Mouse (Mus musculus) hindbrain, embryonic 10.5 days (tissue): ENCODE data around the gene Pofut2. TPM values are rescaled to one million over a fixed set of nuclear protein-coding genes. Genes with fewer than 3 reads are reported as not detected.

Source experiments
- DNase-seq: peaks from one replicate; pipeline ENCODE4 v3.0.0-alpha.2; 2017; ENCODE audit warnings: low spot score
- H3K27ac ChIP-seq: fragments of 300-500 bp; sonication (generic); 2 replicates; pipeline ENCODE4 v1.5.1; 2016; ENCODE audit warnings: mild to moderate bottlenecking, moderate library complexity
- H3K27me3 ChIP-seq: fragments of 300-500 bp; sonication (generic); 2 replicates; pipeline ENCODE4 v1.6.1; 2016; ENCODE audit warnings: mild to moderate bottlenecking; ENCODE audit not compliant: poor library complexity, insufficient read depth, severe bottlenecking
- H3K36me3 ChIP-seq: fragments of 300-500 bp; sonication (generic); 2 replicates; pipeline ENCODE4 v1.6.1; 2016; ENCODE audit warnings: mild to moderate bottlenecking, moderate library complexity
- H3K4me1 ChIP-seq: fragments of 300-500 bp; sonication (generic); replicated peaks from 2 replicates; pipeline ENCODE4 v1.6.1; 2016; ENCODE audit warnings: mild to moderate bottlenecking
- H3K4me3 ChIP-seq: fragments of 300-500 bp; sonication (generic); 2 replicates; pipeline ENCODE4 v1.5.1; 2016; ENCODE audit warnings: mild to moderate bottlenecking, moderate library complexity
- H3K9me3 ChIP-seq: fragments of 300-500 bp; sonication (generic); 2 replicates; pipeline ENCODE4 v1.6.1; 2016; ENCODE audit warnings: mild to moderate bottlenecking, moderate library complexity
- WGBS: fragments of 180-500 bp; shearing (Covaris S2); methylation state at CpG from one replicate; pipeline ENCODE4 v1.1.7; 2016; 5-methylcytosine and 5-hydroxymethylcytosine counted together
- polyA plus RNA-seq: library from polyadenylated mRNA; unstranded; fragments of >200 nt; fragmentation: Nextera tagmentation; extraction: Ambion mirVana; gene quantifications from 2 replicates; pipeline ENCODE4 v1.2.1, GENCODE M21; 2016

The Pofut2 gene
- polyA plus RNA-seq = 77.0 and 86.6 TPM in 2 replicates

- peak; percentile 99 for DNase-seq
- H3K9me3 ChIP-seq = no peaks in the 10 kb centered on the region
- H3K36me3 ChIP-seq = peaks cover 36% of the 10 kb centered on the region
- peak within 1 kb of the TSS; percentile 96 for H3K27ac ChIP-seq
- under 1% methylated on average over 81 of the region's 81 CpGs for WGBS
- H3K27me3 ChIP-seq = no peaks in the 10 kb centered on the region; the same call in 1 of the 2 replicates
- peaks cover 29% of the 10 kb centered on the region for H3K4me1 ChIP-seq
- peak within 1 kb of the TSS; percentile 92 for H3K4me3 ChIP-seq
Observed at GRCm38 (mm10) chr10:77258704-77259621, at the start of gene Pofut2. Pofut2 (plus strand) TSS chr10:77259218.

DNA sequence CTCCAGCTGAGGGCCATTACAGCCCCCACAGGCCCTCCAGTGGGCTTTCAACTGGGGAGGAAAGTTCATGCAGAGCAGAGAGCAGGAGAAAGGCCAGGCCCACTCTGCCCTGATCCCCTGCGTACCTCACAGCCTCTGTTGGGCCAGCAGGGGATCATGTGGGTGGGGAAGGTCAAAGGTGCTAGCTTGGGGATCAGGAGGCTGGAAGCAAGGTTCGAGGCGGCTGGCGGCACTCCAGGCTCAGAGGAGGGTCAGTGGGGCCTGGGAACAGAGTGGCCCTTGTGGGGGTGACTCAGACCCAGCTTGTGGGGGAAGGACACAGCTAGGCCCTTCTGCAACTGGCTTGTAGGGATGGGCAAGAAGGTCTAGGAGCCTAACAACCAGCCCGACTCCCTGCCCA, 49.8 kb upstream of the Pofut2 start:
- H3K27me3 ChIP-seq = no peaks in the 10 kb centered on the region
- no peaks in the 10 kb centered on the region for H3K9me3 ChIP-seq
- WGBS = 47% methylated on average over 5 of the region's 5 CpGs
- peak overlapping the region; percentile 53; the same call in 1 of the 2 replicates for H3K27ac ChIP-seq
- no peak for DNase-seq
- H3K4me3 ChIP-seq = no peak overlapping the region
- peaks cover 64% of the 10 kb centered on the region for H3K4me1 ChIP-seq
- no peaks in the 10 kb centered on the region for H3K36me3 ChIP-seq

DNA sequence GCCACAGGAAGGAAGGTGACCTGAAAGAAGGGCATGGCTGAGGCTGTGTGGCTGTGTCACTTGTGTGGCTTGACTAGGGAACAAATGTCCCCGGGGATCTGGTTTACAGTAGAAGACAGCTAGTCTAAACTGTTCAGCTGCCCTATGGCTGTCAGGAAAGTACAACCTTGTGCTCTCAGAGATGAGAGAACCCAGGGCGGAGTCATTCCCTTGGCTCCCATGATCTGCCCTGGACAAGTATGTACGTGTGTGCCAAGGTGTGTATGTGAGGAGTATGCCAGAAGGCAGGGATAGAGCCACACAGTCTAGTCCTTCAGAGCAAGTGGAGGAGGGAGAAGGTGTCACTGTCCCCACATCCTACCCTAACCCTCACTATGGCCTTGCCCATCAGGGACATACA, 48.4 kb upstream of the Pofut2 start:
- WGBS = 94% methylated on average over 3 of the region's 3 CpGs
- Histone ChIP-seq H3K9me3 (no peaks in the 10 kb centered on the region), H3K36me3 (no peaks in the 10 kb centered on the region), H3K4me3 (no peak overlapping the region), H3K4me1 (peaks cover 61% of the 10 kb centered on the region), H3K27ac (peak overlapping the region; percentile 35; the same call in 1 of the 2 replicates), H3K27me3 (no peaks in the 10 kb centered on the region)
- no peak for DNase-seq

- DNase-seq = no peak
- H3K27ac ChIP-seq = peak overlapping the region; percentile 73
- peaks cover 63% of the 10 kb centered on the region for H3K4me1 ChIP-seq
- no peaks in the 10 kb centered on the region for H3K9me3 ChIP-seq
- H3K4me3 ChIP-seq = no peak overlapping the region
- no peaks in the 10 kb centered on the region for H3K36me3 ChIP-seq
- no peaks in the 10 kb centered on the region for H3K27me3 ChIP-seq
- WGBS = 75% methylated on average over 11 of the region's 11 CpGs
Observed at GRCm38 (mm10) chr10:77211116-77211570, 47.9 kb upstream of the Pofut2 start.

DNA sequence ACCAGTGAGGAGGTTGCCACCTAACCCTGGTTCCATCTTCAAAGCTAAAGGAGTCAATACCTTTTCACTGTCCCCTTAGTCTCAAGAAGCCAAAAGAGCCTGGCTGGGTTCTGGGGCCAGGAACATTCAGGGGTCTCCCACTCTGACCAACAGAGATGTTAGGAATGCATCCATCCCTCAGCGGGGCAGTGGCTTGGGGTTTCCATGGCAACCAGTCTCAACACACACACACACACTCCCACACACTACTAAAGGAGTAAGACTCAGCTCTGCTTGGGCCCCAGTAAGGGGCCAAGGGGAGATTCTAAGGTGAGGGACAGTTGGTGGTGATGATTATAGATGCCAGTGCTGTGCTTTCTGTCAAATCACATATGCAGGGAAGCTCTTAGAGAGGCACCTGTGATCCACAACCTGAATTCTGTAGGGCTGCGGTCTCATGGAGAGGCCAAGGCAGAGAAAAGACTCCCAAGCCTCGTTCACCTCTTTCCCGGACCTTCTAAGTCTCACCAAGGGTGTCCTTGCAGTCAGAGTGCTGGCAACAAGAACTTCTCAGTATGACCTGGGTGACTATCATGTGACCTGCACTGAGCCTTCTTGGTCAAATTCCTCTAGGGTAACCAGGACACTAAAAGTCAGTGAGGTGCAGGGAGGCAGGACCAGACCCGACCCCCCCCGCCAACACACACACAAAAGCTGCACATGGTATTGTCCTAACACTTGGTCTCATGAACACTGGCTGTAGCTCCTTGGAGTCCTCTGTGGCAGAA, 46.5 kb upstream of the Pofut2 start:
- no peak for DNase-seq
- peak overlapping the region; percentile 73 for H3K27ac ChIP-seq
- no peak overlapping the region for H3K4me3 ChIP-seq
- no peaks in the 10 kb centered on the region for H3K9me3 ChIP-seq
- WGBS = 74% methylated on average over 6 of the region's 6 CpGs
- H3K36me3 ChIP-seq = no peaks in the 10 kb centered on the region
- no peaks in the 10 kb centered on the region for H3K27me3 ChIP-seq
- peaks cover 52% of the 10 kb centered on the region for H3K4me1 ChIP-seq

DNA sequence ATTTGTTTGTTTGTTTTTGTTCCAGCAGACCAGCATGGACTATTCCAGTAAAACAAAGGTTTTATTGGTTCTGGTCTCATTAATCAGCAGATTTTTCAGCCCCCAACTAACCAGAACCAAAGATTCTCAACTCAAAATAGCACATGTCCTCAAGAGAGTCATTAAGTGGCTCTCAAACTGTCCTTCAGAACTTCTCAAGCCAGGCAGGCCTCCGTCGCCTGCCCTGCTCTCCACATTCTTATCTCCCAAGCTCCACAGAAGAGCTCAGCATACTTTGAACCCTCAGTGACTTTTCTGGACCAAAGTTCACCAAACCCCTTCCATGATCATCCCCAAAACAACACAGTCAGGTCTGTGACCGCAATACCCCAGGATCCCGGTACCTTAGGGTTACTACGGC, 45.5 kb upstream of the Pofut2 start:
- Histone ChIP-seq H3K9me3 (no peaks in the 10 kb centered on the region), H3K36me3 (no peaks in the 10 kb centered on the region), H3K27me3 (no peaks in the 10 kb centered on the region), H3K4me3 (no peak overlapping the region), H3K27ac (no peak overlapping the region), H3K4me1 (peaks cover 52% of the 10 kb centered on the region)
- 96% methylated on average over 5 of the region's 5 CpGs for WGBS
- no peak for DNase-seq

- WGBS = 75% methylated on average over 8 of the region's 8 CpGs
- H3K9me3 ChIP-seq = no peaks in the 10 kb centered on the region
- H3K4me1 ChIP-seq = peaks cover 41% of the 10 kb centered on the region
- no peak for DNase-seq
- H3K27me3 ChIP-seq = no peaks in the 10 kb centered on the region
- H3K27ac ChIP-seq = peak overlapping the region; percentile 29; the same call in 1 of the 2 replicates
- no peaks in the 10 kb centered on the region for H3K36me3 ChIP-seq
- no peak overlapping the region for H3K4me3 ChIP-seq
Observed at GRCm38 (mm10) chr10:77214586-77214985, 44.4 kb upstream of the Pofut2 start.

DNA sequence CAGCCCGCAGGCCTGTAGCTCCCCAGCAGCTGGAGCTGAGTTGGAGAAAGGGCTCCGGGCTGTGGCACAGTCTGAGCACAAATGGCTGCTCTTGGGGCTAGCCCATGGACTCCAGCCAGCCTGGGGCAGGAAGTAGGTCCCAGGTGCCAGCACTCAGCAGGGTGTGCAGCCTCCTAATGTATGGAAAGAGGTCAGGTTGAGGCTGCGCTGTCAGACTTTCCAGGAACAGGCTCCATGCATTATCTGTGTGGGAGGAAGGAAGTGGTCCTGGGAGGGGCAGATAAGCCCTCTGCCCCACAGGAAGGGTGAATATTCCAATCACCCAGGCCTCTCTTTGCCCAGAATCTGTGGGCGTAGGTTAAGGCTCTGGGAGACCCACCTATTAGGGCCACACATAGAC, 43.4 kb upstream of the Pofut2 start:
- WGBS = 77% methylated on average over 4 of the region's 4 CpGs
- H3K36me3 ChIP-seq = no peaks in the 10 kb centered on the region
- peaks cover 39% of the 10 kb centered on the region for H3K4me1 ChIP-seq
- no peak for DNase-seq
- no peak overlapping the region for H3K4me3 ChIP-seq
- H3K27me3 ChIP-seq = no peaks in the 10 kb centered on the region
- peak overlapping the region; percentile 75 for H3K27ac ChIP-seq
- no peaks in the 10 kb centered on the region for H3K9me3 ChIP-seq

DNA sequence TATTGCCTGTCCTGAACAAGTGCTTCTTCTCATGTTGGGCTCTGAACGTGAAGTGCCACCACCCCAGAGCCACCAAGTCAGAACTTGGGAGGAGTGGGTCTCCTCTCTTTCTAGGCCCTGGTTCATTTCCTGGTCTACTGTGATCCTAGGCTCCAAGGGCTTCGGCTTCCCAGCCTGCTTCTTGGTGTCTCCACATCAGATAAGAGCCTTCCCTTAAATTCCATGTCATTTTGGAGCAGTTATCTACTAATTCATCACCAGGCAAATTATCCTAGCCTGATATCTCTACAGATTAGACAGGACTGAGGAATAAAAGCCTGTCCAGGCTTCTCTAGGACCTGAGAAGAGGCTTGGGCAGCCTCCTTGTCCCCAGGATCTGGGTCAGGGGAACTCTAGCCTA, 42.7 kb upstream of the Pofut2 start:
- Histone ChIP-seq H3K27me3 (no peaks in the 10 kb centered on the region), H3K4me1 (peaks cover 32% of the 10 kb centered on the region), H3K9me3 (no peaks in the 10 kb centered on the region), H3K27ac (0 out of 2 replicates have a peak overlapping the region, but pooled peaks have one; percentile 35), H3K36me3 (no peaks in the 10 kb centered on the region), H3K4me3 (no peak overlapping the region)
- no peak for DNase-seq
- WGBS = 84% methylated on average over 2 of the region's 2 CpGs

GRCm38 (mm10) chr10:77217155-77217731, 41.8 kb upstream of the Pofut2 start:
- no peaks in the 10 kb centered on the region for H3K36me3 ChIP-seq
- peaks cover 24% of the 10 kb centered on the region for H3K4me1 ChIP-seq
- no peaks in the 10 kb centered on the region for H3K27me3 ChIP-seq
- H3K4me3 ChIP-seq = no peak overlapping the region
- WGBS = 78% methylated on average over 6 of the region's 6 CpGs
- H3K27ac ChIP-seq = peak overlapping the region; percentile 16; the same call in 1 of the 2 replicates
- H3K9me3 ChIP-seq = no peaks in the 10 kb centered on the region
- DNase-seq = no peak

GRCm38 (mm10) chr10:77218059-77218458, 41.0 kb upstream of the Pofut2 start:
- WGBS = 93% methylated on average over 4 of the region's 4 CpGs
- DNase-seq = no peak
- Histone ChIP-seq H3K4me1 (peaks cover 16% of the 10 kb centered on the region), H3K27ac (no peak overlapping the region), H3K9me3 (no peaks in the 10 kb centered on the region), H3K36me3 (no peaks in the 10 kb centered on the region), H3K4me3 (no peak overlapping the region), H3K27me3 (no peaks in the 10 kb centered on the region)

DNA sequence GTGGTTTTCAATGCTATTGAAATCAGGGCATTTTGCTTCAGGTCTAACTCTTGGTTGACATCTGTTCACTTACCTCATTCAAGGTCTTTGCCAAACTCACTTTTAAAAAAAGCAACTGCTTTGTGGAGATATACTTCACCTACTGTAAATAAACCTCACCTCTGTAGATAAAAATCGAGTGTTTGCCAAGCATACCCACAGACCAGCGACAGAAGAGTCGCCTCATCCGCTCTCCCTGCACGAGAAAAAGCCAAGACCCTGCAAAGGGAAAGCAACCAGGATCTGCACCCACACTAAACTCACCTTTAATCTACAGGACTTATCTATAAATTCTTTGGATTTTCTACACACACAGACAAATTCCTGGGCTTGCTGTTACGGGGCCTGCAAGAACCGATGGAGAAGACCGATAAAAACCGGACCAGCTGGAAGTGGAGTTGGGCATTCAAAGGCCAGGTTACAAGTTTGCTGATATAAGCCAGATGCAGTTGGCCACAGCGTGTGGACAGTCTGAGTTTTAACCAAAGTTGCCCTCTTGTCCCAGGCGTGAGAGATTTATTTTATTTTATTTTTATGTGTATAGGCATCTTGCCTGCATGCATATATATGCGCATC, 39.5 kb upstream of the Pofut2 start:
- DNase-seq = no peak
- Histone ChIP-seq H3K36me3 (no peaks in the 10 kb centered on the region), H3K9me3 (no peaks in the 10 kb centered on the region), H3K27me3 (no peaks in the 10 kb centered on the region), H3K27ac (no peak overlapping the region), H3K4me1 (peaks cover 20% of the 10 kb centered on the region), H3K4me3 (no peak overlapping the region)
- 92% methylated on average over 12 of the region's 12 CpGs for WGBS
